Mouse (Mus musculus): ENCODE measurements around the gene Map3k11.

DNA sequence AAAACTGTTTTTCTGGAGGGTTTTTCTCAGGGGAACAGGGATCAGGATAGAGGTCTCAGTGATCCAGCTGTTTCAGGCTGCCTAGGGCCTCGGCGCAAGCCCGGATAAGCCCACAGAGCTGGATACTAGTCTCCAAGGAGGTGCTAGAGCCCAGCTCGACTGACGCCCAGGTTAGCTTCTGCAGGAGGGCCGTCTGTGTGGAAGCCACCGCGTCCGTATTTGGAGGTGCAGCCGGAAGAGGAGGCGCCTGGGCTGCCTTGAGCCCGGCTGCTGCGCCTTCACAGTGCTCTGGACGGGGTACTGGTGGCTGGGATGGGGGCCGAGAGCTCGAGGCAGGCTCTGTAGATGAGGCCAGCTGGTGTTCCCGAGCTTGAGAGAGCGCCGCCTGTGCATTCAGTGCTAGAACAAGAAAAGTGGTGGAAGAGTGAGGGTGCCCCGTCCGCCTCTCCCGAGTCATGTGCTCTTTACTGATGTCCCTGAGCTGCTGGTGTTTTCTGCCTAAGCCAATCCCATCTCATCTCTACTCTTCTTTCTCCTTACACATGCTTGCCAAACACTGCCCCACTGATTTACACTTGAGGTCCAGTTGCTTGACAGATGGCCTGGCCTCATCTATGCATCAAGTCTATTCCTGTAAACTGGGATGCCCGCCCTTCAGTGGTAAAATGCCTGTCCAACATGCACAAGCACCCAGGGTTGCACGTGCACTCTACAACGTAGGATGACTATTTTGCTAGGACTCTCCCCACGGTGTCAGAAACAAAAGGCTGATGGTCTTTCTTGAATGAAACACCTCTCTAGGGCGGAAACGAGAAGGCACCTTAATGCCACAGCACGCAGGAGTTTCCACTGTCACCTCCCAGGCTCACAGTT is 42.0 kb downstream of the Map3k11 start:
- no peak for TF ChIP-seq POLR2A (IDR thresholded peaks at IDR 0.05; ENCODE audit: borderline replicate concordance, insufficient read depth, low read length)
- no peak for TF ChIP-seq CTCF (IDR thresholded peaks at IDR 0.05; ENCODE audit: borderline replicate concordance, insufficient read depth, low read depth, low read length)

Measured in cerebellum, adult 2 months (tissue).